Mouse (Mus musculus) embryonic fibroblast, embryonic 13.5 days (primary cell): ENCODE results near the gene Med29.

Experiments
- CTCF ChIP-seq: IDR thresholded peaks from 2 replicates; pipeline ENCODE4 v1.5.1; 2011; ENCODE audit warnings: mild to moderate bottlenecking, control low read depth, low read length, moderate library complexity, borderline replicate concordance; ENCODE audit not compliant: insufficient read depth
- POLR2A ChIP-seq: IDR thresholded peaks from 2 replicates; pipeline ENCODE4 v1.6.1; 2011; ENCODE audit warnings: low read depth, mild to moderate bottlenecking, control low read depth, low read length, moderate library complexity

DNA sequence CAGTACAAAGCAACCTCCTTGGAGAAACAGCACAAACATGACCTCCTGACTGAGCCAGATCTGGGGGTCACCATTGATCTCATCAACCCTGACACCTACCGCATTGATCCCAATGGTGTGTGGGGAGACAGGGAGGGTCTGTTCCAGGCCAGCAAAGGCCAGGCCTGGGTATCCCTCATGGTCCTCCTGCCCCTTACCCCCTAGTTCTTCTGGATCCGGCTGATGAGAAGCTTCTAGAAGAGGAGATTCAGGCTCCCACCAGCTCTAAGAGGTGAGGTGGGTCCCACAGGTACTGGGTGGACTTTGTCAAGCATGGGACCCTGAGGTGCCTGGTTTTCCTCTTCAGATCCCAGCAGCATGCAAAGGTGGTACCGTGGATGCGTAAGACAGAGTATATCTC, 2.9 kb upstream of the Med29 start:
- no peak for TF ChIP-seq CTCF
- no peak for TF ChIP-seq POLR2A
